Mouse (Mus musculus) spleen, adult 18-20 months (tissue): ENCODE results near the gene Hemgn.

Experiments used
- DNase-seq, 2 experiments: peaks; one replicate each; pipeline ENCODE4 v3.0.0; 2022; ENCODE audit warnings: mixed read lengths in 2 of 2

Hemgn gene

GRCm38 (mm10) chr4:46413406-46413805, at the start of gene Hemgn:
Gene Hemgn, minus strand, starts transcription at chr4:46413506.
- DNase-seq, result no peak

- no peak for DNase-seq
Measured at GRCm38 (mm10) chr4:46458411-46458810, 45.1 kb upstream of the Hemgn start.

GRCm38 (mm10) chr4:46457186-46457585, 43.9 kb upstream of the Hemgn start:
- DNase-seq, result no peak

GRCm38 (mm10) chr4:46456762-46457161, 43.5 kb upstream of the Hemgn start:
- no peak for DNase-seq

- DNase-seq, result no peak
Measured at GRCm38 (mm10) chr4:46454097-46454864, 41.0 kb upstream of the Hemgn start.

- DNase-seq, result no peak
Measured at GRCm38 (mm10) chr4:46452855-46453719, 39.8 kb upstream of the Hemgn start.

GRCm38 (mm10) chr4:46452481-46452850, 39.2 kb upstream of the Hemgn start:
- DNase-seq, result peak; percentile 54 to 56

GRCm38 (mm10) chr4:46451758-46452480, 38.6 kb upstream of the Hemgn start:
- peak; percentile 63 to 75 for DNase-seq

- DNase-seq, result peak; percentile 74 to 83
Measured at GRCm38 (mm10) chr4:46451240-46451757, 38.0 kb upstream of the Hemgn start.

GRCm38 (mm10) chr4:46450519-46451131, 37.3 kb upstream of the Hemgn start, which contains the start of gene Anp32b:
Gene Anp32b, plus strand, starts transcription at chr4:46450902.
- DNase-seq, result peak; percentile 88 to 94

GRCm38 (mm10) chr4:46450020-46450518, 36.8 kb upstream of the Hemgn start:
- DNase-seq, result no peak

GRCm38 (mm10) chr4:46448886-46449285, 35.6 kb upstream of the Hemgn start:
- DNase-seq, result no peak

- no peak for DNase-seq
Measured at GRCm38 (mm10) chr4:46447461-46447860, 34.2 kb upstream of the Hemgn start.

- no peak for DNase-seq
Measured at GRCm38 (mm10) chr4:46445237-46445945, 32.1 kb upstream of the Hemgn start.

- DNase-seq, result no peak
Measured at GRCm38 (mm10) chr4:46442501-46442900, 29.2 kb upstream of the Hemgn start.

GRCm38 (mm10) chr4:46432339-46433036, 19.2 kb upstream of the Hemgn start:
- DNase-seq, result no peak

GRCm38 (mm10) chr4:46428903-46429499, 15.7 kb upstream of the Hemgn start:
- DNase-seq, result no peak

GRCm38 (mm10) chr4:46422625-46423024, 9.3 kb upstream of the Hemgn start:
- no peak for DNase-seq

GRCm38 (mm10) chr4:46418851-46419250, 5.5 kb upstream of the Hemgn start:
- DNase-seq, result no peak

- DNase-seq, result no peak
Measured at GRCm38 (mm10) chr4:46417491-46417890, 4.2 kb upstream of the Hemgn start.
